Mouse (Mus musculus) liver, postnatal 0 days (tissue): Measurements from ENCODE around the gene Gnptab. TPM values are rescaled to one million over a fixed set of nuclear protein-coding genes. Genes with fewer than 3 reads are reported as not detected.

Source experiments
- ATAC-seq: fragments of 200-750 bp; cut with Nextera tagmentation; 2 replicates; pipeline ENCODE4 v1.8.0; 2017; ENCODE audit warnings: mild to moderate bottlenecking, moderate library complexity
- DNase-seq: peaks from one replicate; pipeline ENCODE4 v3.0.0-alpha.2; 2016
- H3K27ac ChIP-seq: fragments of 300-500 bp; sonication (generic); 2 replicates; pipeline ENCODE4 v1.5.1; 2014; ENCODE audit warnings: antibody characterized with exemption, moderate library complexity, mild to moderate bottlenecking, low read depth
- H3K27me3 ChIP-seq: fragments of 300-500 bp; sonication (generic); 2 replicates; pipeline ENCODE4 v1.6.1; 2014; ENCODE audit warnings: low read length, control low read depth, mixed read lengths; ENCODE audit not compliant: insufficient read depth
- H3K36me3 ChIP-seq: fragments of 300-500 bp; sonication (generic); replicated peaks from 2 replicates; pipeline ENCODE4 v1.6.1; 2014; ENCODE audit warnings: mild to moderate bottlenecking, control low read depth, low read length, moderate library complexity, mixed read lengths; ENCODE audit not compliant: insufficient read depth
- H3K4me1 ChIP-seq: fragments of 300-500 bp; sonication (generic); 2 replicates; pipeline ENCODE4 v1.6.1; 2014; ENCODE audit warnings: antibody characterized with exemption, mild to moderate bottlenecking, control low read depth; ENCODE audit not compliant: insufficient read depth
- H3K4me2 ChIP-seq: fragments of 300-500 bp; sonication (generic); 2 replicates; pipeline ENCODE4 v1.6.1; 2014; ENCODE audit warnings: low read depth, mild to moderate bottlenecking, low read length, moderate library complexity, mixed read lengths
- H3K4me3 ChIP-seq: fragments of 300-500 bp; sonication (generic); 2 replicates; pipeline ENCODE4 v1.5.1; 2014; ENCODE audit warnings: low read depth, low read length
- H3K9ac ChIP-seq: fragments of 300-500 bp; sonication (generic); replicated peaks from 2 replicates; pipeline ENCODE4 v1.6.1; 2014; ENCODE audit warnings: mild to moderate bottlenecking, moderate library complexity
- H3K9me3 ChIP-seq: fragments of 300-500 bp; sonication (generic); 2 replicates; pipeline ENCODE4 v1.6.1; 2016; ENCODE audit warnings: mild to moderate bottlenecking, control low read depth, low read length, mixed read lengths
- CTCF ChIP-seq: sonication (generic); IDR thresholded peaks from 2 replicates; pipeline ENCODE4 v1.5.1; 2016; ENCODE audit warnings: antibody characterized with exemption, low read depth
- EP300 ChIP-seq: IDR thresholded peaks from 2 replicates; pipeline ENCODE4 v1.6.1; 2016; ENCODE audit warnings: antibody characterized with exemption, low read depth, mild to moderate bottlenecking
- WGBS: fragments of 180-500 bp; shearing (Covaris S2); extraction: QIAGEN DNeasy Blood & Tissue Kit; methylation state at CpG from one replicate; pipeline ENCODE4 v1.1.7; 2014; ENCODE audit not compliant: insufficient replicate concordance; 5-methylcytosine and 5-hydroxymethylcytosine counted together
- polyA plus RNA-seq: library from polyadenylated mRNA; unstranded; fragments of >200 nt; fragmentation: Nextera tagmentation; extraction: Ambion mirVana; gene quantifications from 2 replicates; pipeline ENCODE4 v1.2.1, GENCODE M21; 2015

Gnptab gene
- polyA plus RNA-seq, 1 experiment from 2014 or later: 1.8 TPM

- Histone ChIP-seq H3K9ac (no peak overlapping the region), H3K4me1 (peaks cover 25% of the 10 kb centered on the region), H3K27ac (no peak overlapping the region), H3K4me2 (peak overlapping the region; percentile 39; the same call in 1 of the 2 replicates), H3K9me3 (no peaks in the 10 kb centered on the region), H3K36me3 (no peaks in the 10 kb centered on the region), H3K27me3 (no peaks in the 10 kb centered on the region), H3K4me3 (no peak overlapping the region)
- peak; percentile 55 for ATAC-seq
- TF ChIP-seq CTCF: no peak
- TF ChIP-seq EP300: no peak
- 23% methylated on average over 6 of the region's 6 CpGs for WGBS
- DNase-seq: no peak
Measured at GRCm38 (mm10) chr10:88385758-88386157, 6.8 kb downstream of the Gnptab start.

- H3K4me2 ChIP-seq: no peak overlapping the region
- no peaks in the 10 kb centered on the region for H3K27me3 ChIP-seq
- no peaks in the 10 kb centered on the region for H3K36me3 ChIP-seq
- H3K27ac ChIP-seq: no peak overlapping the region
- no peak for TF ChIP-seq CTCF
- no peak for TF ChIP-seq EP300
- 58% methylated on average over 6 of the region's 6 CpGs for WGBS
- H3K9ac ChIP-seq: no peak overlapping the region
- DNase-seq (no peak), ATAC-seq (no peak)
- H3K9me3 ChIP-seq: no peaks in the 10 kb centered on the region
- H3K4me3 ChIP-seq: no peak overlapping the region
- peaks cover 25% of the 10 kb centered on the region for H3K4me1 ChIP-seq
Measured at GRCm38 (mm10) chr10:88386251-88386650, 7.3 kb downstream of the Gnptab start.

GRCm38 (mm10) chr10:88389576-88389975 is 10.6 kb downstream of the Gnptab start:
- 29% methylated on average over 4 of the region's 4 CpGs for WGBS
- peak; percentile 22 for ATAC-seq
- TF ChIP-seq CTCF: no peak
- TF ChIP-seq EP300: no peak
- Histone ChIP-seq H3K9ac (no peak overlapping the region), H3K4me2 (peak overlapping the region; percentile 61), H3K27me3 (no peaks in the 10 kb centered on the region), H3K4me1 (peaks cover 18% of the 10 kb centered on the region), H3K36me3 (no peaks in the 10 kb centered on the region), H3K27ac (peak overlapping the region; percentile 60), H3K4me3 (no peak overlapping the region), H3K9me3 (no peaks in the 10 kb centered on the region)
- DNase-seq: no peak

GRCm38 (mm10) chr10:88390096-88390790 is 11.3 kb downstream of the Gnptab start:
- peak; percentile 45 for DNase-seq
- H3K9me3 ChIP-seq: no peaks in the 10 kb centered on the region

GRCm38 (mm10) chr10:88391495-88391894 is 12.6 kb downstream of the Gnptab start:
- H3K27me3 ChIP-seq: no peaks in the 10 kb centered on the region
- no peak overlapping the region for H3K4me2 ChIP-seq
- ATAC-seq: no peak
- no peak overlapping the region for H3K9ac ChIP-seq
- no peaks in the 10 kb centered on the region for H3K36me3 ChIP-seq
- no peaks in the 10 kb centered on the region for H3K9me3 ChIP-seq
- no peak overlapping the region for H3K4me3 ChIP-seq
- no peak overlapping the region for H3K27ac ChIP-seq
- no peak for DNase-seq
- H3K4me1 ChIP-seq: peaks cover 9% of the 10 kb centered on the region
- 87% methylated on average over 9 of the region's 9 CpGs for WGBS
- TF ChIP-seq EP300 (no peak), CTCF (no peak)

More at GRCm38 (mm10) chr10:88390096-88390790, 11.3 kb downstream of the Gnptab start:
- no peak for TF ChIP-seq EP300
- TF ChIP-seq CTCF: no peak
- WGBS: 39% methylated on average over 10 of the region's 10 CpGs
- Histone ChIP-seq H3K27me3 (no peaks in the 10 kb centered on the region), H3K36me3 (no peaks in the 10 kb centered on the region), H3K4me1 (peaks cover 18% of the 10 kb centered on the region), H3K9ac (peak overlapping the region; percentile 30; the same call in 1 of the 2 replicates), H3K27ac (peak overlapping the region; percentile 60), H3K4me3 (0 out of 2 replicates have a peak overlapping the region, but pooled peaks have one; percentile 17), H3K4me2 (peak overlapping the region; percentile 61)
- peak; percentile 54 for ATAC-seq

- Histone ChIP-seq H3K27ac (no peak overlapping the region), H3K27me3 (no peaks in the 10 kb centered on the region), H3K4me3 (no peak overlapping the region), H3K4me2 (no peak overlapping the region), H3K9me3 (no peaks in the 10 kb centered on the region), H3K36me3 (no peaks in the 10 kb centered on the region), H3K9ac (no peak overlapping the region), H3K4me1 (peaks cover 8% of the 10 kb centered on the region)
- WGBS: 76% methylated on average over 9 of the region's 9 CpGs
- no peak for TF ChIP-seq CTCF
- DNase-seq (no peak), ATAC-seq (no peak)
Measured at GRCm38 (mm10) chr10:88392181-88392847, 13.4 kb downstream of the Gnptab start.
